Mouse (Mus musculus) spleen, adult 18-20 months (tissue): Measurements from ENCODE around the gene Atp5h.

ENCODE experiments used
- DNase-seq, 2 experiments: peaks; one replicate each; pipeline ENCODE4 v3.0.0; 2022; ENCODE audit warnings: mixed read lengths in 2 of 2

Gene Atp5h

GRCm38 (mm10) chr11:115435596-115436337 lies 16.0 kb upstream of the Atp5h start:
- no peak for DNase-seq

GRCm38 (mm10) chr11:115433342-115433741 lies 13.6 kb upstream of the Atp5h start:
- DNase-seq: no peak

GRCm38 (mm10) chr11:115432814-115433213 lies 13.1 kb upstream of the Atp5h start:
- DNase-seq: no peak

DNA sequence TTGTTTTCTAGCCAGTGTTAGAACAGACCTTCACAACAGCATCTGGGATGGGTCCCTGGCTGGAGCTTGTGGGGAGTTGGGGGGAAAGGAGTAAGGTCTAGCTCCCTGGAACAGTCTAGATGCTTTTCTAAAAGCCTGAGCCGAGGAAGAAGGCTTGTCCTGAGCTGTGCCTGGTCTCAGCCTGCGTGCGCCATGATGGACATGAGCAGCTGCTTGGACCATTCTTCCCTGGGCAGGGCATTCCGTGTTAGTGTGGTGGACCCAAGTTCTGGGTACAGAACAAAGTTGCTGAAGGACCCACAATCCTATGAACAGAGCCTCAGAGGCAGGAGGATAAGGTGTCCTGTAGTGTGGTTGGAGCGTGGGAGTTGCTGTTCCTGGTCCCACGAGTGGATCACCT lies 10.8 kb upstream of the Atp5h start:
- DNase-seq: no peak

GRCm38 (mm10) chr11:115429307-115429706 lies 9.5 kb upstream of the Atp5h start:
- no peak for DNase-seq

- DNase-seq: peak in 1 of 2 experiments; percentile 43
Measured at GRCm38 (mm10) chr11:115427482-115428331, 7.9 kb upstream of the Atp5h start.

DNA sequence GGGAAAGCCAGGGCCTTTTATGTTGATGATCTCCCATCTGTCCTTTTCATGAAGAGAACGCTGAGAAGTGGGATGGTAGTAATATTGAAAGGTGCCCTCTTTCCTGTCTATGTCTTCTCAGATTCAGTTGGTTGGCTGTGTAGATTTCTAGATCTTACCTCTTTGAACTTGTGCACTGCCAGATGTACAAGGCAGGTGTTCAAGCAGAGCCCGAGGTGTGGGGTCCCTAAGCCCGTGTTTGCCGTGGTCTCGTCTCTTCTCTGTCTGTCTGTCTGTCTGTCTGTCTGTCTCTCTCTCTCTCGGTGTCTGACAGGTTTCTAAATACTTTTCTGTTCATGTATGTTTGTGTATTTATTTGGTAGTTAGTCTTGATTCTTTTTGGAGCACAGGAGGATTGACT lies 5.9 kb upstream of the Atp5h start:
- no peak for DNase-seq

GRCm38 (mm10) chr11:115424666-115425065 lies 4.9 kb upstream of the Atp5h start:
- no peak for DNase-seq

- DNase-seq: no peak
Measured at GRCm38 (mm10) chr11:115423091-115423490, 3.3 kb upstream of the Atp5h start.

- no peak for DNase-seq
Measured at GRCm38 (mm10) chr11:115421972-115422371, 2.2 kb upstream of the Atp5h start.

DNA sequence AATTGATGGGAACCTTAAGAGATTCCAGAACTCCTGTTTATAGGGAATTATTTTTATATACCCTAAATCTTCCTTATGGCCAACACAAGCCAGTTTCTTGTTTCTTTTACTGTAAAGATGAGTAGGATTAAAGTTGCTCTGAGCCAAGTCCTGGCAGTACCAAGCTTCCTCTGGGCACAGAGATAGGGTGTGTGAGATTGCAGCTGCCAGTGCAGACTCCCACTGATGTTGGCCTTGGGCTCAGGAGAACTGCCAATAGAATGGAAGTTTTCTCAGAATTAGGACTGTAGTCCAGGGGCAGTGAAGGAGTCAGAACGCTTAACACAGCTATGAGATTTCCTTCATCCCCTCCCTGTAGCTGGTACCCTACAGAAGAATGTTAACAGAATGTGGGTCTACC lies 1.6 kb upstream of the Atp5h start:
- DNase-seq: no peak

- no peak for DNase-seq
Measured at GRCm38 (mm10) chr11:115420336-115421190, 801 bp upstream of the Atp5h start.

GRCm38 (mm10) chr11:115409556-115409955 lies 10.2 kb downstream of the Atp5h start:
- no peak for DNase-seq

DNA sequence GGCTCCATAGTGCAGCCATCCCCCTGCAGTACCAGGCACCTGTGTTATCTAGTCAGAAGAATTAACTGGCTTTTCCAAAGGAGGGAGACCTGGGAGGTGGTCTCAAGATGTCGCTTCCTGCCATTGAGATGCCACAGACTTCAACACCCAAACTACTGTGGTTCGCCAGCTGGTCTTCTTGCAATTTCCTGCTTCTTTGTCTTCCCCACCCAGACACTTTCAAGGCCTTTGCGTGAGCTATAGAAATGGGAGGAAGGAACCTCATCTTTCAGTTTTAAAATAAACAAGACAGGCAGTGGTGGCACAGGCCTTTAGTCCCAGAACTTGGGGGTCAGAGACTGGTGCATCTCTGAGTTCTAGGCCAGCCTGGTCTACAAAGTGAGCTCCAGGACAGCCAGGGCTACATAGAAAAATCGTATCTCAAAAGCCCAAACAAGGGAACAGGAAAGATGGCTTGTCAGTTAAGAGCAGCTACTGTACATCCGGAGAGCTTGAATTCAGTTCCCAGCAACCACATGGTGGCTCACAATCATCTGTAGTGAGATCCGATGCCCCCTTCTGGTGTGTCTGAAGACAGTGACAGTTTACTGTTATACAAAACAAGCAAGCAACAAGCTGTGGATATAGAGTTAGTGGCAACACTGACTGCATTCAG lies 11.4 kb downstream of the Atp5h start:
- DNase-seq: no peak

GRCm38 (mm10) chr11:115406858-115407401 lies 12.8 kb downstream of the Atp5h start:
- DNase-seq: no peak

DNA sequence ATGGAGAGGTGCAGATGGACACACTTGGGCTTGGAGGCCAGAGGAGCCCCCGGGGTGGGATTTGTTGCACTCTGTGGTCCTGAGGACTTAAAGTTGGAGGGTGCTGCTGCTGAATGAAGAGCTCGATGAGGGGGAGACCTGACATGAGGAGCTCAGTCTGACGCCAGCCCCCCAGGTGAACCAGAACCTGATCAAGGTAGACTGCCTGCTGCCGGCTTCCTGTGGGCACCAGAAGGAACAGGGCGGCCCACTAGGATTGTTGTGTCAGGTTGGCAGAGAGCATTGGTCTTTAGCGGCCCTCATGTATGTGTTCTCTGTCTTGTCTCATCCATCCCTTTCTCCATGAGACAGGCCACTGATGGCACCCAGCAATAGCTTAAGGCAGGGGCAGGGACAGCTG lies 14.0 kb downstream of the Atp5h start:
- DNase-seq: no peak

DNA sequence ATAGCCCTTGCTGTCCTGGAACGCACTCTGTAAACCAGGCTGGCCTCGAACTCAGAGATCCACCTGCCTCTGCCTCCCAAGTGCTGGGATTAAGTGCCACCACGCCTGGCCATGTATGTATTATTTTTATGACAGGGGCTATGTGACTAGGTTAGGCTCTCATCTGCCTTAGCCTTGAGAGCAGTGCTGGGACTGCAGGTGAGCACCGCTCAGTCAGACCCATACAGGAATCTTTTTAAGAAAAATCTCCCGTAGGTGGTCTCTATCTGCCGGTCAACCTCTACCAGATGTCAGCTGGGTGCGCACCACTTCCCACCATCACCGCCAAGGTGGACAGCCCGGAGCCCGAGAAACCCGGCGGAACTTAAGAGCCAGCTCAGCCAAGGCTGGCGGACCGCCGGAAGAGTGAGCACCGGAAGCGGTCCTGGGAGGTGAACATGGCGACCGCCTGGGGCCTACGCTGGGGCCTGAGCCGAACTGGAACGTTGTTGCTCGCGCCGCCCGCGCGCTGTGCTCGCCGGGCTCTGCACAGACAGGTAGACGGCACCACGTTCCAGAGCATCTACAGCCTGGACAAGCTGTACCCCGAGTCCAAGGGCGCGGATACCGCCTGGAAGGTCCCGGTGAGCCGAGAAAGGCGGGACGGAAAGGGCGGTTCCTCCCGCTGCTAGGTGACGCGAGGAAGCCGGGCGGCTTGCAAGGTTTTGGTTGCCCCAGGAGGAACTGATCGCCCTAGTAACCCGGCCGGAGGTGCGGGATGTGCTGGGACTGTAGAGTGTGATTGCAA lies 16.2 kb downstream of the Atp5h start, which contains the start of gene Mrpl58:
TSS of gene Mrpl58 (plus strand) at position 415 of the 787 bp plus-strand sequence.
- peak; percentile 73 to 87 for DNase-seq

DNA sequence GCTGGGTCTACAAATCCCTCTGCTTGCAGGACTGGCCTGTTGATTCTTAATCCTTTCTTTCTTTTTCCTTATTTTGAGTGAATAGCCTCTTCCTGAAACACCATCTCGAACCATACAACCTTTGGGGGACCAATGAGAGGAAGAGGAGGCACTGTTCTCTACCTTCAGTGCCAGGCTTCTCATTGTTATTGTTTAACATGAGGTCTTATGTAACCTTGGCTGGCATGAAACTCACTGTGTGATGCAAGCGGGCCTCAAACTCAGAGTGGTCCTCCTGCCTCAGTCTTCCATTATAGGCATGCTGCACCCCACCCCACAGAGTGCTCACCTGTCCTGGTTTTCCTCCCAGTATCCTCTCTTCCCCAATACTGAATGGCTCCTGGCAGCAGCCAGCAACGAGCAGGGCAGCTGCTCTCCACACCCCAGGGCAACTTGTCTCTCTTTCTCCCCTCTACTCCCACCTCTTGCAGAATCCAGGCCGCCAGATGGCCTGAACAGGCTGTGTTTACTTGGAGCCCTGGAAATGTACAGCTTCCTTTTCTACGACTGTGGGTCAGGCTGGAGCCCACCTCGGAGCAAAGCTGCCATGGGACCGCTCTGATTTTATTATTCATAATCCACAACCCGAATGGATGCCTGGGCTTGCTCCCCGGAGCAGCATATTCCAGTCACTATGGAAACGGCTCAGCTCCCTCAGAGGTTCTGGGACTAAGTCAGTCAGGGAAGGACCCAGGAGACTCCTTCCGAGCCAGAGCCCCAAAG lies 19.0 kb downstream of the Atp5h start:
- DNase-seq: no peak

DNA sequence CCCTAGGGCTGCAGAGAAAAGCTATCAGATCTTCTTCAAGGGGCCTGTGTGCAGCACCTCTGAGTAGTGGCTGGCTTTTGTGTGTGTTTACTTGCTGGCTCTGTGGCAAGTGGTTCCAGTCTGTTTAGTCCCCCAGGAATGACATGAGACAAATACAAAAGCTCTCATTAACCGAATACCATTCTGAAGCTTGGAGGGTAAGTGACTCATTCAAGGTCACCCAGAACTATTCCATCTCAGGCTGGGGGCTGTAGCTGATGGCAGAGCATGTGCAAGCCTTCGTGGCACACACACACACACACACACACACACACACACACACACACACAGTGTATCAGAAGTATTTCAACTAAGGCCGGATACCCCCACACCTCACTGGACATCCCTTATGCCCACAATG lies 19.6 kb downstream of the Atp5h start:
- DNase-seq: no peak

- no peak for DNase-seq
Measured at GRCm38 (mm10) chr11:115398085-115398484, 21.7 kb downstream of the Atp5h start.
